Mouse (Mus musculus) skeletal muscle tissue, postnatal 0 days (tissue): ENCODE data around the gene Cldn1. TPM values are rescaled to one million over a fixed set of nuclear protein-coding genes. Genes with fewer than 3 reads are reported as not detected.

ENCODE experiments used
- polyA plus RNA-seq: library from polyadenylated mRNA; unstranded; fragments of >200 nt; fragmentation: Nextera tagmentation; extraction: Ambion mirVana; gene quantifications from 2 replicates; pipeline ENCODE4 v1.2.1, GENCODE M21; 2015

Cldn1 gene
- 5.6 and 5.9 TPM in 2 replicates for polyA plus RNA-seq

DNA sequence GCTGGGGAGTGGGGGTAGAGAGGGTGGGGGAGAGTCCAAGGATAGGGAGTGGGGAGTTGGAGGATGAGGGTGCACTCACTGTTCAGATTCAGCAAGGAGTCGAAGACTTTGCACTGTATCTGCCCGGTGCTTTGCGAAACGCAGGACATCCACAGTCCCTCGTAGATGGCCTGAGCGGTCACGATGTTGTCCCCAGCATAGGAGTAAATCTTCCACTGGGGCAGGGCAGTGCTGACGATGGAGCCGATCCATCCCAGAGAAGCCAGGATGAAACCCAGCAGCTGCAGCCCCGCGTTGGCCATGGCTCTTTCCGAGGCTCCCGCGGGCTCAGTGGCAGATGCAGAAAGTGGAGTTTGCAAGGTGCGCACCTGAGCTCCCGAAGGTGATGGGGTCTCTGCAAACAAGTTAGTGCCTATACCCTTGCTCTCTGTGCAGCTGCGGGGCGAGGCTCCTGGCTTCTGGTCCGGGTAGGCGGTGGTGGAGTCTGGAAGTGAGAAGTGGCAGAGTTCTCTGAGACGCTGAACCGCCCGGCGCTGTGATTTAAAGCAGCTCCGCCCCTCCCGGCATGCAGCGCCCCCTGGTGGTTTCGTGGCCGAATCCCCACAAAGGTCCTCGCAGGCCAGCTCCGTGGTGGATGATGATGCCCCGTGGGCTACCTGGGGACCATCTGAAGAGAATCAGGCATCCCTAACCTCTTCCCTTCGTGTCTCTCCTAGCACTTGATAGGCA is at the start of gene Cldn1:
Cldn1 (minus strand) TSS at position 517 of the 729 bp plus-strand sequence.

Other genes with a start within 250 kb of the Cldn1 start
- not detected in 2 replicates for gene Cldn16, start 91.3 kb upstream of the Cldn1 start, polyA plus RNA-seq
- not detected in 2 replicates for gene Tmem207, start 154.9 kb upstream of the Cldn1 start, polyA plus RNA-seq
- gene Il1rap, start 209.9 kb upstream of the Cldn1 start, polyA plus RNA-seq = 2.1 and 2.7 TPM in 2 replicates